In genomic region chr6:134043545-134043944, GRCm38 (mm10) we compare ENCODE assay signal across 11 mouse cellular contexts. TPM values are rescaled to one million over a fixed set of nuclear protein-coding genes. Genes with fewer than 3 reads are reported as not detected.
DNase-seq lines count a peak whose midpoint lies in the region; ATAC-seq lines count a peak whose summit lies in the region.
"Had no signal": no experiment of that assay in that cellular context is flagged by ENCODE, and none has a peak within 500 bp of the region (broad histone marks: within the 10 kb centered on the region; RNA-seq: fewer than 3 reads in every experiment).

No protein-coding gene starts in this region.

- H3K27me3 ChIP-seq in heart, embryonic 10.5 days (ENCODE audit: insufficient read depth, poor library complexity, severe bottlenecking), result no peaks in the 10 kb centered on the region
- no peaks in the 10 kb centered on the region for H3K27me3 ChIP-seq in neural tube, embryonic 15.5 days (replicated peaks)
- H3K27me3 ChIP-seq: embryonic facial prominence, embryonic 15.5 days; Patski had no signal

- H3K9ac ChIP-seq in neural tube, embryonic 15.5 days (replicated peaks), result no peak overlapping the region
- H3K9ac ChIP-seq: embryonic facial prominence, embryonic 15.5 days had no signal

- DNase-seq in heart, embryonic 10.5 days (ENCODE audit: low spot score), result no peak
- DNase-seq in heart, postnatal 25 days (ENCODE audit: low spot score), result no peak
- peak; percentile 31 for DNase-seq in neural tube, embryonic 10.5 days (ENCODE audit: extremely low spot score, low spot score)
- peak; percentile 67 for DNase-seq in kidney, postnatal 10 days
- DNase-seq in spleen, adult 18-20 months, result no peak
- DNase-seq in cerebellum, adult 9-10 months, result no peak
- DNase-seq in cerebellum, adult 11 months, result no peak
- DNase-seq: heart, postnatal 4 days had no signal

- H3K9me3 ChIP-seq in heart, embryonic 10.5 days, result no peaks in the 10 kb centered on the region
- no peaks in the 10 kb centered on the region for H3K9me3 ChIP-seq in neural tube, embryonic 15.5 days (replicated peaks)
- H3K9me3 ChIP-seq: embryonic facial prominence, embryonic 15.5 days had no signal

- H3K36me3 ChIP-seq in heart, embryonic 10.5 days, result no peaks in the 10 kb centered on the region
- no peaks in the 10 kb centered on the region for H3K36me3 ChIP-seq in neural tube, embryonic 15.5 days
- H3K36me3 ChIP-seq: embryonic facial prominence, embryonic 15.5 days had no signal

- ATAC-seq in neural tube, embryonic 15.5 days (ENCODE audit: low FRiP score), result no peak
- ATAC-seq: Patski had no signal

- H3K4me2 ChIP-seq in neural tube, embryonic 15.5 days, result no peak overlapping the region
- H3K4me2 ChIP-seq: embryonic facial prominence, embryonic 15.5 days had no signal

- peak overlapping the region; percentile 54 for H3K27ac ChIP-seq in heart, embryonic 10.5 days
- H3K27ac ChIP-seq in neural tube, embryonic 15.5 days (replicated peaks), result no peak overlapping the region
- H3K27ac ChIP-seq: embryonic facial prominence, embryonic 15.5 days had no signal

- H3K4me3 ChIP-seq in heart, embryonic 10.5 days, result no peak overlapping the region
- H3K4me3 ChIP-seq in neural tube, embryonic 15.5 days (replicated peaks), result no peak overlapping the region
- H3K4me3 ChIP-seq: embryonic facial prominence, embryonic 15.5 days had no signal

- 36% methylated on average over 7 of the region's 7 CpGs for WGBS in heart, embryonic 10.5 days
- 12% methylated on average over 7 of the region's 7 CpGs for WGBS in neural tube, embryonic 15.5 days

- intact Hi-C loops in heart, postnatal 25 days (cut with DNase I), result no loop called here

- H3K4me1 ChIP-seq in heart, embryonic 10.5 days, result peaks cover 90% of the 10 kb centered on the region
- peaks cover 61% of the 10 kb centered on the region for H3K4me1 ChIP-seq in neural tube, embryonic 15.5 days

RNA-seq across cellular contexts. Expression of gene Etv6, which starts 8.0 kb away (rescaled TPM):
- 16.2 and 17.2 TPM in 2 replicates for polyA plus RNA-seq in heart, embryonic 10.5 days (2016; fragmentation: Nextera tagmentation; extraction: Ambion mirVana)
- total RNA-seq in heart, postnatal 25 days (2021), result 10 to 100 TPM; 11.4 to 13.0 TPM
- 5.8 and 9.1 TPM in 2 replicates for polyA plus RNA-seq in neural tube, embryonic 15.5 days (2015; fragmentation: Nextera tagmentation; extraction: Ambion mirVana)

Comparison
In these comparisons a context has a peak if more than half of its experiments do, and no peak if none do; other contexts are left out.
1. DNase-seq: peak in neural tube, embryonic 10.5 days (single experiment) and kidney, postnatal 10 days (single experiment); none in heart, embryonic 10.5 days (single experiment), heart, postnatal 25 days (single experiment), spleen, adult 18-20 months (0 of 2), cerebellum, adult 9-10 months (single experiment) and cerebellum, adult 11 months (single experiment).